Mouse (Mus musculus) kidney, embryonic 16.5 days (tissue): ENCODE measurements around the gene Gm14597. TPM values are rescaled to one million over a fixed set of nuclear protein-coding genes. Genes with fewer than 3 reads are reported as not detected.
"Not testable (repeated sequence)": the region's sequence is repeated elsewhere in the genome, so short reads cannot be mapped to it uniquely, and the experiment has no call there.

ENCODE experiments used
- ATAC-seq: fragments of 200-750 bp; cut with Nextera tagmentation; 2 replicates; pipeline ENCODE4 v1.8.0; 2017; ENCODE audit warnings: moderate TSS enrichment; ENCODE audit not compliant: low FRiP score, low TSS enrichment
- H3K27ac ChIP-seq: fragments of 300-500 bp; sonication (generic); 2 replicates; pipeline ENCODE4 v1.5.1; 2014; ENCODE audit warnings: low read length
- H3K27me3 ChIP-seq: fragments of 300-500 bp; sonication (generic); 2 replicates; pipeline ENCODE4 v1.6.1; 2014; ENCODE audit warnings: low read length, control low read depth, mixed read lengths; ENCODE audit not compliant: insufficient read depth
- H3K36me3 ChIP-seq: fragments of 300-500 bp; sonication (generic); 2 replicates; pipeline ENCODE4 v1.6.1; 2014; ENCODE audit warnings: low read length, control low read depth, mixed read lengths; ENCODE audit not compliant: insufficient read depth
- H3K4me1 ChIP-seq: fragments of 300-500 bp; sonication (generic); 2 replicates; pipeline ENCODE4 v1.6.1; 2014; ENCODE audit warnings: low read length, control low read depth, mixed read lengths; ENCODE audit not compliant: insufficient read depth
- H3K4me2 ChIP-seq: fragments of 300-500 bp; sonication (generic); replicated peaks from 2 replicates; pipeline ENCODE4 v1.6.1; 2014; ENCODE audit warnings: low read depth, low read length
- H3K4me3 ChIP-seq: fragments of 300-500 bp; sonication (generic); 2 replicates; pipeline ENCODE4 v1.5.1; 2014; ENCODE audit warnings: mild to moderate bottlenecking, low read length
- H3K9ac ChIP-seq: fragments of 300-500 bp; sonication (generic); replicated peaks from 2 replicates; pipeline ENCODE4 v1.6.1; 2014; ENCODE audit warnings: low read length
- H3K9me3 ChIP-seq: fragments of 300-500 bp; sonication (generic); 2 replicates; pipeline ENCODE4 v1.6.1; 2016; ENCODE audit warnings: low read length, control low read depth
- WGBS: fragments of 180-500 bp; shearing (Covaris S2); extraction: QIAGEN DNeasy Blood & Tissue Kit; methylation state at CpG from one replicate; pipeline ENCODE4 v1.1.7; 2014; 5-methylcytosine and 5-hydroxymethylcytosine counted together
- polyA plus RNA-seq: library from polyadenylated mRNA; unstranded; fragments of >200 nt; fragmentation: Nextera tagmentation; extraction: Ambion mirVana; gene quantifications from 2 replicates; pipeline ENCODE4 v1.2.1, GENCODE M21; 2015

Gene Gm14597
- polyA plus RNA-seq, 1 experiment from 2014 or later, result not detected

DNA sequence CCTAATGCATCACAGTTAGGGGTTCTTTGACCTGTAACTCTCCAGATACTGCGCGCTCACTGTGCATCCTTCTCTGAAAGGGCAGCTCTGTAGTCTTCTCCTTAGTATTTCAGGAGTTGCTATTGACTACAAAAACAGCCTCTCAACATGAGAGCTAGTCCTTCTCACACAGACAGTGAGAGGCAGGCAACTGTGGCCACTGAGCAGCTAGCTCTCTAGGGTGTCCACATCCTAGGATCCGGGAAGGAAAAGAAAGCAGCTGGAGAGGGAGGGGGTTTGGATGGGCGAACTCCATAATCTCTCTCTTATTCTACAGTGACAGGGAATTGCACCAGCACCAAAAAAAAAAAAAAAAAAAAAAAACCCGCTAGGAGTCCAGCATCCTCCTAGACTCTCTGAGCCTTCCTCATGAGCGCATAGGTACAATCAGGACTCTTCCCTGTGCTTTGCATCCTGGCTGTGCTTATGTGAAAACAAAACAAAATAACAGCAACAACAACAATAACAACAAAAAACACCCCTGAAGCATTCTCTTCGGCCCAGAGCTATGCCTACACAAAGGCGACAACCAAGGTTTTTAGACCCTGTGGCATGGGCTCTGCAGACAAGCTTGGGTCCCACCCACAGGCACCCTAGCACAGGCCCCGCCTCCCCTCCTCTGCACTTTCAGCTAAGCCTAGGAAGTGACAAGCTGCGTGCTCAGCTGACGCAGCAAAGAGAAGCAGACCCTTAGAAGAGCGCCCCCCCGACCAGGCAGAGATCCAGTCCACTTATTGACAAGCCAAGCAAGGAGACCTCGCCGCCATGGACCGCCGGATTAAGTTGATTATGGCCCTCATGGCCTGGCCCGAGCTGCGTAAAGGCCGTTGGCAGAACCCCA lies 1.3 kb downstream of the Gm14597 start, which contains the start of gene Rtl8c:
Gene Rtl8c (plus strand): TSS at position 791 of the 880 bp plus-strand sequence.
- H3K4me1 ChIP-seq, result no peaks in the 10 kb centered on the region
- peak; percentile 93 for ATAC-seq
- peak within 1 kb of the TSS; percentile 54 for H3K4me2 ChIP-seq
- H3K27me3 ChIP-seq, result no peaks in the 10 kb centered on the region
- H3K27ac ChIP-seq, result no peak within 1 kb of the TSS
- H3K36me3 ChIP-seq, result no peaks in the 10 kb centered on the region
- H3K4me3 ChIP-seq, result peak within 1 kb of the TSS; percentile 54
- 36% methylated on average over 19 of the region's 20 CpGs for WGBS
- H3K9me3 ChIP-seq, result no peaks in the 10 kb centered on the region
- peak within 1 kb of the TSS; percentile 65 for H3K9ac ChIP-seq

DNA sequence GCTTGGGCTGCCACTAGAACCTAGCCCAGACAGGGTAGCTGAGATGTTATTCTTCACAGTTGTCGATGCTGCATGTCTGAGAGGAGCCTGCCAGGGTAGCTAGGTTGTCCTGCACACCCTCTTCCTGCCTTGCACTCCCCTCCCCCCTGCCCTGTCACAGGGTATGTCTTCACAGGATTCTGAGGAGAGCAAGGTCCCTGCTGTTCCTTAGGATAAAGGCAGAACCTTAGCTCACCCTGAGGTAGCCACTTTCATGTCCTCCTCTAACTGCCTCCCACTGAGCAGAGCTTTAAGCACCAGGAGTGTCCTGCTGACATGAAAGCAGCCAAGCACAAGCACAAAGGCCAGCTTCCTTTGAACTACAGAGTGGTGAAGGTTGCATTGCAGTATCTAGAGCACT lies 2.6 kb downstream of the Gm14597 start:
- H3K36me3 ChIP-seq, H3K9ac ChIP-seq, H3K9me3 ChIP-seq, H3K27ac ChIP-seq, H3K4me2 ChIP-seq, H3K4me1 ChIP-seq, H3K4me3 ChIP-seq, ATAC-seq, H3K27me3 ChIP-seq: not testable (repeated sequence)
- WGBS, result 26% methylated on average over 1 of the region's 1 CpGs

DNA sequence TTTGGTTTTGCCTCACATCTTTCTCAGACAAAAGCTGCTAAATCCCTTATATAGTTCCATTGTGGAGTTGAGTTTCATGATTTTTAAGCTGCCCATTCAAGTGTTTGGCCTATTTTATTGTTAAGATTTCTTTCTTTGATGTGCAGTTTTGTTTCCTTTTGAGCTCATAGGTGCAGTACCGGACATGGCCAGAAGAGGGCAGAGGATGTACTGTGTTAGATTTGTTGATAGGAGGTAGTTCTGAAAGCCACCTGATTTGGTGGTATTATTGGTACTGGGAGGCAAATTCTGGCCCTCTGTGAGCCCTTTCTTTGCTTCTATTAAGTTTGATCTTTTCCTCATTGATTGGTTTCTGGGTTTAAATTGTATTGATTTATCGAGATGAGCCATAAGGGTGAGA lies 8.8 kb downstream of the Gm14597 start:
- not testable (repeated sequence) for H3K4me2 ChIP-seq, H3K4me3 ChIP-seq, ATAC-seq, H3K36me3 ChIP-seq, H3K27me3 ChIP-seq, H3K9me3 ChIP-seq, H3K9ac ChIP-seq, H3K27ac ChIP-seq, H3K4me1 ChIP-seq
- WGBS, result 5% methylated on average over 1 of the region's 2 CpGs

DNA sequence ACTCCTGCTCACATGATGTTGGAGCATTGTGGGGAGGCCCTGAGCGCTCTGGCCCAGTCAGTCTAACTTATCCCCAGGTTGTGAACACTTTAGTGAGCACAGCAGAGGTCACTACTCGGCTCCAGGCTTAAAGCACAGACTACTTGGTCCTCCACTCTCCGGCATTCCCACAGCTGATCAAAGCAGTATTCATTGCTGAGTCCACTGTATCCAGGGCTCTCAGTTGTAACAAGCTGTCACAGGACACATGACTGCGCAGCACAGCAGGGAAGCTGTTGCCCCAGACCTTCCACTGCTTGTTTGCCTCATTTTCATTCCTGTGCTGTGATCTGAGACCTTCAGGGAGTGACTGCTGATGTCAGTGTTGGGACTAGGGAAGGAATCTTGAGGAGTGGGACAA lies 25.4 kb downstream of the Gm14597 start:
- H3K9ac ChIP-seq, H3K4me1 ChIP-seq, H3K36me3 ChIP-seq, H3K27me3 ChIP-seq, H3K27ac ChIP-seq, H3K9me3 ChIP-seq, H3K4me3 ChIP-seq, H3K4me2 ChIP-seq: not testable (repeated sequence)
- peak; percentile 65; the same call in 1 of the 2 replicates for ATAC-seq
- 71% methylated on average over 3 of the region's 4 CpGs for WGBS

DNA sequence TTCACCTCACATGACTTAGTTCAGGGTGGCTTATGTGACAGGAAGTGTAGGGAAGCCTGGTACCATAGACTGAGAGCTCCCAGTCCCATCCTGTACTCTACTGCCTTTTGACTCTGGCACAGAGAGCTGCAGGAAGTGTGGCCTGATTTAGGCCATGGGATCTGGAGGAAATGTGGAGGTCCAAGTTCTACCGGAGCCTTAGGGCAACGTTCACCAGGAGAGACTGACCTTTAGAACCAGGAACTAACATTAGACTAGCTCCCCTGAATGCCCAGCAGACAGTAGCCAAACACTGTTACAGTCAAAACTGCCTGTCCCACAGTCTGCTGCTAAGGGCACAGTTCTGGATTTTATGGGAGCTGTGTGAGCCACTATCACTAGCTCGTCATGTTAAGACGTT lies 27.4 kb downstream of the Gm14597 start:
- not testable (repeated sequence) for H3K4me3 ChIP-seq, H3K9ac ChIP-seq, ATAC-seq, H3K36me3 ChIP-seq, H3K9me3 ChIP-seq, H3K27me3 ChIP-seq, H3K27ac ChIP-seq, H3K4me1 ChIP-seq, H3K4me2 ChIP-seq
- 79% methylated on average over 2 of the region's 4 CpGs for WGBS

DNA sequence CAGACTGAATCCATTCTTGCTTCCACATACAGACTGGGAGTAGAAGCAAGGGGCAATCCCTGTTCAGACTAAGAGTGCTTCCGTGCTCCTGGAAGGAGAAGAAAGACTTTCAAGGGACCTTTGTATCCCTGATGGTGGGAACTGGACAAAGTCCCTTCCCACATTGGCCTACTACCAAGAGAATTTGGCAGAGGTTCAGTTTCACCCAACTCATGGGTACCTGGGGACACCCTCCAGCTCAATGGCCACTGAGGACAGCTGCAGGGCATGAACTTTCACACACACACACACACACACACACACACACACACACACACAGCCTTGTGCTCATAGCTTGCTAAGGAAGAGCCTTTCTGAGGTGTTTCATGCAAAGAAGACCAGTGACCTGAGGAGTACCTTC lies 29.5 kb downstream of the Gm14597 start:
- Histone ChIP-seq H3K27me3 (no peaks in the 10 kb centered on the region), H3K27ac (no peak overlapping the region), H3K36me3 (no peaks in the 10 kb centered on the region), H3K4me2 (no peak overlapping the region), H3K4me3 (no peak overlapping the region), H3K9ac (no peak overlapping the region), H3K9me3 (no peaks in the 10 kb centered on the region), H3K4me1 (no peaks in the 10 kb centered on the region)
- no peak for ATAC-seq
- WGBS, result 80% methylated on average over 1 of the region's 1 CpGs

Other genes with a start within 250 kb of the Gm14597 start
- 40.2 and 40.4 TPM in 2 replicates for gene Mospd1, start 238.5 kb downstream of the Gm14597 start, polyA plus RNA-seq
- gene Etd, start 174.1 kb downstream of the Gm14597 start, polyA plus RNA-seq, result 0.37 TPM in 1 of 2 replicates, not detected in the other
- gene Rtl8c, start 947 bp downstream of the Gm14597 start, polyA plus RNA-seq, result 72.6 and 78.3 TPM in 2 replicates
- 73.7 and 76.8 TPM in 2 replicates for gene Rtl8a, start 34.7 kb upstream of the Gm14597 start, polyA plus RNA-seq
- gene Rtl8b, start 61.4 kb upstream of the Gm14597 start, polyA plus RNA-seq, result 66.1 and 66.3 TPM in 2 replicates
- gene 4930502E18Rik, start 115.8 kb upstream of the Gm14597 start, polyA plus RNA-seq, result 1.0 and 1.3 TPM in 2 replicates
- not detected in 2 replicates for gene 1700013H16Rik, start 148.9 kb upstream of the Gm14597 start, polyA plus RNA-seq
- gene Zfp36l3, start 167.4 kb upstream of the Gm14597 start, polyA plus RNA-seq, result not detected in 2 replicates
- 0.48 and 0.82 TPM in 2 replicates for gene Xlr, start 188.7 kb upstream of the Gm14597 start, polyA plus RNA-seq